Mouse (Mus musculus): Measurements from ENCODE around the gene Sema4b. TPM values are rescaled to one million over a fixed set of nuclear protein-coding genes. Genes with fewer than 3 reads are reported as not detected.
A peak's percentile ranks its signal among the peaks of the same experiment; 100 is the strongest.

Sema4b gene
- polyA plus RNA-seq, 1 experiment = 19.8 TPM

DNA sequence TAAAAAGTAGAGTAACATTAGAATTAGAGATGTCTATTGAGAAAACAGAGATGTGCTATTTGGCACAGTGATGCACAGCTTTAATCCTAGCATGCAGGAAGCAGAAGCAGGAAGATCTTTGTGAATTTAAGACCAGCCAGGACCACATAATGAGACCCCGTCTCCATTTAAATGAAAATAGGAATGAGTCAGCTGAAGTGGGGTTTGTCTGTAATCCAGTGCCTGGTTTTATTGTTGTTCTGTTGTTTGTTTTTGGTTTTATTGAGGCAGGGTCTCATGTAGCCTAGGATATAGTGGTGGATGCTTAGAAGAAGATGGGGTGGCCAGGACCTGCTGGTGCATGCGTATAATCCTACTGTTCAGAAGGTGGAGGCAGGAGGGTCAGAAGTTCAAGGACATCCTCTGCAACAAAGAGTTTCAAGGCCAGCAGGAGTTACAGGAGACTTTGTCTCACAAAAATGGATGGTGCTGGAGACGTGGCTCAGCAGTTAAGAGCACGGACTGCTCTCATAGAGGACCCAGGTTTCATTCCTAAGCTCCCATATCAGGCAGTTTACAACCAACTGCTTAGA lies 34.6 kb downstream of the Sema4b start:
- no peak overlapping the region for H3ac ChIP-seq (ENCODE audit: control insufficient read depth, insufficient read length, low read depth)
- TF ChIP-seq USF1 (IDR thresholded peaks at IDR 0.05; ENCODE audit: low read depth) (no peak), MAX (IDR thresholded peaks at IDR 0.05) (no peak), CEBPB (IDR thresholded peaks at IDR 0.05; ENCODE audit: low read depth) (no peak), CTCF (IDR thresholded peaks at IDR 0.05; ENCODE audit: control insufficient read depth, insufficient read depth, insufficient read length) (no peak), MYOG (IDR thresholded peaks at IDR 0.05; ENCODE audit: control insufficient read depth, extremely low read depth, insufficient read length) (no peak), FOSL1 (IDR thresholded peaks at IDR 0.05; ENCODE audit: insufficient read depth, low read length, poor library complexity, severe bottlenecking) (no peak), MYOD1 (IDR thresholded peaks at IDR 0.05; ENCODE audit: control insufficient read depth, insufficient read length, low read depth) (no peak)
- H3K79me3 ChIP-seq (ENCODE audit: low read depth) = no peaks in the 10 kb centered on the region
- no peaks in the 10 kb centered on the region for H3K79me2 ChIP-seq (ENCODE audit: control insufficient read depth, insufficient read depth)
- H3K27me3 ChIP-seq (ENCODE audit: control insufficient read depth, insufficient read depth, insufficient read length) = no peaks in the 10 kb centered on the region
- peaks cover 88% of the 10 kb centered on the region for H3K36me3 ChIP-seq (ENCODE audit: control insufficient read depth, insufficient read depth)
- H3K4me3 ChIP-seq (ENCODE audit: insufficient read depth, poor library complexity, severe bottlenecking) = no peak overlapping the region

DNA sequence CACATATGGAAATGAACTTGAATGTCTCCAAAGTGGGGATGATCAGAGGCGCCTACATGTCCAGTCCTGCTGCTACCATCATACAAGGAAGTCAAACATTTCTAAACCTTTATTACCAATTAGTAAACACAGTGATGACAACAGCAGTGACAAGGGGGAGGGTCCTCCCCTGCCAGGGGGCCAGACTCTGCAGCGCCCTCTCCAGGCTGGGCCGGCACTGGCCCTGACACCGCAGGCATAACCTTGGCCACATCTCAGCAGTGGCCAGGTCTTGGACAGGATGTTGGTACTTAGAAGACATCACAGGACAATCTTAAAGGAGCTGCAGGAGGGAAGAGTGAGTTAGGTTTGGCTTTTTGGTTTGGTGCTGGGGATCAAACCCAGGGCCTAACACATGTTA lies 40.4 kb downstream of the Sema4b start:
- TF ChIP-seq MYOG (IDR thresholded peaks at IDR 0.05; ENCODE audit: control insufficient read depth, extremely low read depth, insufficient read length) = no peak
- TF ChIP-seq USF1 (IDR thresholded peaks at IDR 0.05; ENCODE audit: low read depth) = no peak
- TF ChIP-seq MAX (IDR thresholded peaks at IDR 0.05) = no peak
- no peak for TF ChIP-seq CTCF (IDR thresholded peaks at IDR 0.05; ENCODE audit: control insufficient read depth, insufficient read depth, insufficient read length)
- no peak for TF ChIP-seq MYOD1 (IDR thresholded peaks at IDR 0.05; ENCODE audit: control insufficient read depth, insufficient read length, low read depth)
- TF ChIP-seq FOSL1 (IDR thresholded peaks at IDR 0.05; ENCODE audit: insufficient read depth, low read length, poor library complexity, severe bottlenecking) = no peak
- no peak for TF ChIP-seq CEBPB (IDR thresholded peaks at IDR 0.05; ENCODE audit: low read depth)
- H3K36me3 ChIP-seq (ENCODE audit: control insufficient read depth, insufficient read depth) = peaks cover 61% of the 10 kb centered on the region
- no peak overlapping the region for H3K4me3 ChIP-seq (ENCODE audit: insufficient read depth, poor library complexity, severe bottlenecking)
- H3K27me3 ChIP-seq (ENCODE audit: control insufficient read depth, insufficient read depth, insufficient read length) = no peaks in the 10 kb centered on the region
- H3K79me3 ChIP-seq (ENCODE audit: low read depth) = no peaks in the 10 kb centered on the region
- peaks cover 4% of the 10 kb centered on the region for H3K79me2 ChIP-seq (ENCODE audit: control insufficient read depth, insufficient read depth)
- H3ac ChIP-seq (ENCODE audit: control insufficient read depth, insufficient read length, low read depth) = no peak overlapping the region

DNA sequence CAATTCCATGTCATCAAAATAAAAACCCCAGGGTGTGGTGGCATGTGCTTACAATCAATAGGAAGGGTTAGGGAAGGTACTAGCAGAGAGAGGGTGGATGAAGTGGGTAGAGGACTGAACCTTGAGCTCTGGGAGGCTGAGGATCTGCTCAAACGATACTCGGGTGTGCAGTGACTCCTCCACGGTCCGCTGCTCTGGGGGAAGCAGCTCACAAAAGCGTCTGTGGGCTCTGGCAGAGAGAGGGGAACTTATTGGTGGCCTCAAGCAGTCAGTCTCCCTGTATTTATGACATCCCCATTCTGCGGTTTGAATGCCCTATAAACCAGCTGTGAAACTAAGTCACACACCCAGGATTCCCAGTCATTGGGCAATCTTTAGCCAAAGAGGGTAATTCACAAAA lies 43.6 kb downstream of the Sema4b start:
- H3K27me3 ChIP-seq (ENCODE audit: control insufficient read depth, insufficient read depth, insufficient read length) = no peaks in the 10 kb centered on the region
- H3K79me2 ChIP-seq (ENCODE audit: control insufficient read depth, insufficient read depth) = peaks cover 14% of the 10 kb centered on the region
- no peak overlapping the region for H3K4me3 ChIP-seq (ENCODE audit: insufficient read depth, poor library complexity, severe bottlenecking)
- peaks cover 33% of the 10 kb centered on the region for H3K36me3 ChIP-seq (ENCODE audit: control insufficient read depth, insufficient read depth)
- H3ac ChIP-seq (ENCODE audit: control insufficient read depth, insufficient read length, low read depth) = no peak overlapping the region
- TF ChIP-seq MYOD1 (IDR thresholded peaks at IDR 0.05; ENCODE audit: control insufficient read depth, insufficient read length, low read depth) (no peak), MAX (IDR thresholded peaks at IDR 0.05) (no peak), CTCF (IDR thresholded peaks at IDR 0.05; ENCODE audit: control insufficient read depth, insufficient read depth, insufficient read length) (no peak), MYOG (IDR thresholded peaks at IDR 0.05; ENCODE audit: control insufficient read depth, extremely low read depth, insufficient read length) (no peak), FOSL1 (IDR thresholded peaks at IDR 0.05; ENCODE audit: insufficient read depth, low read length, poor library complexity, severe bottlenecking) (no peak), CEBPB (IDR thresholded peaks at IDR 0.05; ENCODE audit: low read depth) (no peak), USF1 (IDR thresholded peaks at IDR 0.05; ENCODE audit: low read depth) (no peak)
- H3K79me3 ChIP-seq (ENCODE audit: low read depth) = peaks cover 2% of the 10 kb centered on the region

DNA sequence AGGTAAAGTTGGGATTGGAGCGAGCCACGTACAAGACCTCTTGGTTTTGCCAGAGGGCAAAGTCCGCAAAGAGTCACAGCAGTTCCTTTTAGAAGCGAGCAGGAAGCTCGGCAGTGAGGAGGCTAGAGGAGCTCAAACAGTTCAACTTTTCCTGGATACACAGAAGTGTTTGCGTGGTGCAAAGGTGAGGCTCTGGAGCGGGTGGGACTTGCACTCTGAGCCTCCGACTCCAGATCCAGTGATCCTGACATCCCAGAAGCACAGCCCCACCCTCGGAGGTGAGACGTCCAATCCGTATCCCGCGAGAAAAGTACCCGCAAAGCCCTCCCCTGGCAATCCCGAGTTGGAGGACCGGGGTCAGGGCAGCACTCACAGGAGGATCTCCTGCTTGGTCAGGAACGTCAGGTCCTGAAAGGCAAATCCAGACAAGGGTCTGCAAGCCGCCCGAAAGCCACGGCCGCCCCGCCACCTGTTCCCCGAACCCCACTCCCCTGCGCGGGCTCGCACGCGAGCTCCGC lies 45.4 kb downstream of the Sema4b start:
- TF ChIP-seq MAX (IDR thresholded peaks at IDR 0.05) (no peak), CTCF (IDR thresholded peaks at IDR 0.05; ENCODE audit: control insufficient read depth, insufficient read depth, insufficient read length) (no peak), USF1 (IDR thresholded peaks at IDR 0.05; ENCODE audit: low read depth) (no peak), CEBPB (IDR thresholded peaks at IDR 0.05; ENCODE audit: low read depth) (no peak), MYOG (IDR thresholded peaks at IDR 0.05; ENCODE audit: control insufficient read depth, extremely low read depth, insufficient read length) (no peak), MYOD1 (IDR thresholded peaks at IDR 0.05; ENCODE audit: control insufficient read depth, insufficient read length, low read depth) (no peak), FOSL1 (IDR thresholded peaks at IDR 0.05; ENCODE audit: insufficient read depth, low read length, poor library complexity, severe bottlenecking) (no peak)
- Histone ChIP-seq H3K36me3 (ENCODE audit: control insufficient read depth, insufficient read depth) (peaks cover 17% of the 10 kb centered on the region), H3K79me3 (ENCODE audit: low read depth) (peaks cover 2% of the 10 kb centered on the region), H3K4me3 (ENCODE audit: insufficient read depth, poor library complexity, severe bottlenecking) (peak overlapping the region; percentile 48), H3K79me2 (ENCODE audit: control insufficient read depth, insufficient read depth) (peaks cover 14% of the 10 kb centered on the region), H3K27me3 (ENCODE audit: control insufficient read depth, insufficient read depth, insufficient read length) (no peaks in the 10 kb centered on the region), H3ac (ENCODE audit: control insufficient read depth, insufficient read length, low read depth) (peak overlapping the region; percentile 78)

DNA sequence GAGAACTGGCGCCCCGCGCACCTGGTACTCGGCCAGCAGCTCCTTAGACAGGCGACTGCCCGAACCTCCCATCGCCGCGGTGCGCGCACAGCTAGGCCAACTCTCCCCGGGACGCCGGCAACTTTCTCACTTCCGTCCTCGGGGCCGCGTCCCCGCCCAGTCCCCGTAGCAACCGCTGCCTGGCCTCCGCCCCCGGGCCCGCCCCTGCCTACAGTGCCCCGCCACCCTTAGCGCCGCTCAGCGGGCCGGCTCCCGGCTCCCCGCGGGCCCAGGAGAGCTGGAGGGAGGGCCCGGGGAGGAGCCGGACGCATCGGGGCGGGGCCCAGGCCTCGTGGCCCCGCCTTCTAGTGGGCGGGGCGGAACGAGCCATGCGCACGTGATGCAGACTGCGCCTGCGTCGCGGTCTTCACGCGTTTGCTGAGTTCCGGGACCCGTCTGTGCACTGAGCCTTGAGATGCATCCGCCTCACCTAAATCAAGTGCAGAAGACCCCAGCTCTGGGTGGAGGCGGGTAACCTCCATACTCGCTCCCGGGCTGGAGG lies 45.9 kb downstream of the Sema4b start, which contains the start of the genes Cib1 and Gdpgp1:
Gene Cib1 (minus strand): TSS at position 325 of the 541 bp plus-strand sequence.
Gene Gdpgp1 (plus strand): TSS at position 377 of the 541 bp plus-strand sequence.
- TF ChIP-seq MAX (IDR thresholded peaks at IDR 0.05) (peak; percentile 79), FOSL1 (IDR thresholded peaks at IDR 0.05; ENCODE audit: insufficient read depth, low read length, poor library complexity, severe bottlenecking) (no peak), USF1 (IDR thresholded peaks at IDR 0.05; ENCODE audit: low read depth) (peak; percentile 94), MYOG (IDR thresholded peaks at IDR 0.05; ENCODE audit: control insufficient read depth, extremely low read depth, insufficient read length) (no peak)
- peak within 1 kb of the TSS; percentile 78 for H3ac ChIP-seq (ENCODE audit: control insufficient read depth, insufficient read length, low read depth)

More for the DNA sequence above, 45.9 kb downstream of the Sema4b start, which contains the start of the genes Cib1 and Gdpgp1:
- Histone ChIP-seq H3K79me2 (ENCODE audit: control insufficient read depth, insufficient read depth) (peaks cover 14% of the 10 kb centered on the region), H3K36me3 (ENCODE audit: control insufficient read depth, insufficient read depth) (peaks cover 13% of the 10 kb centered on the region), H3K79me3 (ENCODE audit: low read depth) (peaks cover 2% of the 10 kb centered on the region), H3K4me3 (ENCODE audit: insufficient read depth, poor library complexity, severe bottlenecking) (peak within 1 kb of the TSS; percentile 48), H3K27me3 (ENCODE audit: control insufficient read depth, insufficient read depth, insufficient read length) (no peaks in the 10 kb centered on the region)

Measured in C2C12 (cell line).